ENCODE assay signal across 22 mouse cellular contexts in genomic region chr13:11891115-11891514, GRCm38 (mm10).
DNase-seq lines count a peak whose midpoint lies in the region; ATAC-seq and TF ChIP-seq lines count a peak whose summit lies in the region.
"Had no signal": no experiment of that assay in that cellular context is flagged by ENCODE, and none has a peak within 500 bp of the region (broad histone marks: within the 10 kb centered on the region; RNA-seq: fewer than 3 reads in every experiment).

No protein-coding gene starts in this region.

- peak; percentile 76 for ATAC-seq in frontal cortex, adult (ENCODE audit: low TSS enrichment)
- ATAC-seq: forebrain, embryonic 14.5 days; intestine, postnatal 0 days; Patski had no signal

- H3K4me3 ChIP-seq in left cerebral cortex, adult 2 months: no peak overlapping the region
- H3K4me3 ChIP-seq: embryonic facial prominence, embryonic 10.5 days; embryonic facial prominence, embryonic 13.5 days; erythroblast, embryonic 14.5 days; heart, adult 2 months; hindbrain, embryonic 12.5 days; hindbrain, embryonic 15.5 days had no signal

- peak overlapping the region; percentile 45 for H3K27ac ChIP-seq in left cerebral cortex, adult 2 months
- H3K27ac ChIP-seq: embryonic facial prominence, embryonic 10.5 days; embryonic facial prominence, embryonic 13.5 days; heart, adult 2 months; hindbrain, embryonic 12.5 days; hindbrain, embryonic 15.5 days had no signal

- peak; percentile 16 to 27 for DNase-seq in cerebellum, postnatal 25 days
- no peak for DNase-seq in cerebellum, adult 8-10 months
- no peak for DNase-seq in frontal cortex, postnatal 10 days (ENCODE audit: low spot score in 2 of 2)
- no peak for DNase-seq in left cerebral cortex, adult 2 months (ENCODE audit: extremely low spot score in 1 of 2, low spot score in 2 of 2)
- no peak for DNase-seq in left cerebral cortex, postnatal 4 days
- peak; percentile 44 for DNase-seq in brain, adult 2 months (ENCODE audit: low read depth, low spot score)
- no peak for DNase-seq in kidney, postnatal 36 days
- DNase-seq: adrenal gland, postnatal 10 days; adrenal gland, postnatal 36 days; B cell, adult 2 months; embryo, embryonic 11 days; gastrocnemius, postnatal 25 days; heart, adult 2 months had no signal

- intact Hi-C loops in left cerebral cortex, adult 2 months (cut with DNase I): no loop called here
- intact Hi-C loops in left cerebral cortex, postnatal 4 days (cut with DNase I): no loop called here

- TF ChIP-seq CTCF in left cerebral cortex, adult 2 months (IDR thresholded peaks at IDR 0.05): no peak

Comparison
In these comparisons a context has a peak if more than half of its experiments do, and no peak if none do; other contexts are left out.
1. DNase-seq: peak in cerebellum, postnatal 25 days (2 of 2) and brain, adult 2 months (single experiment); none in cerebellum, adult 8-10 months (single experiment), frontal cortex, postnatal 10 days (0 of 2), left cerebral cortex, adult 2 months (0 of 2), left cerebral cortex, postnatal 4 days (single experiment) and kidney, postnatal 36 days (0 of 2).